Mouse (Mus musculus) CH12.LX (cell line): ENCODE results near the gene Adamtsl1. TPM values are rescaled to one million over a fixed set of nuclear protein-coding genes. Genes with fewer than 3 reads are reported as not detected.

ENCODE experiments used
- DNase-seq: peaks from one replicate; pipeline ENCODE4 v3.0.0-alpha.2; 2013; ENCODE audit errors: extremely low read depth
- H3K27ac ChIP-seq: 2 replicates; pipeline ENCODE4 v1.5.1; 2012; ENCODE audit warnings: low read depth, mild to moderate bottlenecking, control low read depth, moderate library complexity; ENCODE audit not compliant: insufficient read depth
- H3K27me3 ChIP-seq: replicated peaks from 2 replicates; pipeline ENCODE3; 2012; ENCODE audit warnings: inconsistent platforms
- H3K36me3 ChIP-seq, 2 experiments: replicated peaks in 1 of 2; 2 replicates each; pipeline versions ENCODE3 to v1.6.1; 2012; ENCODE audit warnings: inconsistent platforms in 1 of 2, low read length in 1 of 2, mild to moderate bottlenecking in 1 of 2, mixed read lengths in 1 of 2, moderate library complexity in 1 of 2; ENCODE audit not compliant: control insufficient read depth in 1 of 2, insufficient read depth in 1 of 2
- H3K4me1 ChIP-seq, 2 experiments: 2 replicates each; pipeline ENCODE4 v1.6.1; 2012; ENCODE audit warnings: inconsistent platforms in 1 of 2, moderate library complexity in 1 of 2; ENCODE audit not compliant: insufficient read depth in 2 of 2, control insufficient read depth in 1 of 2
- H3K4me2 ChIP-seq: 2 replicates; pipeline ENCODE4 v1.6.1; 2012; ENCODE audit warnings: low read depth, mild to moderate bottlenecking, control low read depth; ENCODE audit not compliant: poor library complexity, insufficient read depth, severe bottlenecking
- H3K4me3 ChIP-seq, 3 experiments: fragments of 150-350 bp in 1 of 3; sonication (generic) in 1 of 3; replicated peaks in 1 of 3; 2 replicates each; pipeline versions ENCODE3 to v1.5.1; 2011 to 2012; ENCODE audit warnings: low read depth in 2 of 3, low read length in 2 of 3, mild to moderate bottlenecking in 2 of 3, moderate library complexity in 2 of 3, control low read depth in 1 of 3, improper control_type of control experiment in 1 of 3, inconsistent platforms in 1 of 3, mixed read lengths in 1 of 3; ENCODE audit not compliant: poor library complexity in 1 of 3
- H3K79me2 ChIP-seq: replicated peaks from 2 replicates; pipeline ENCODE4 v1.6.1; 2012; ENCODE audit warnings: mild to moderate bottlenecking, moderate library complexity; ENCODE audit not compliant: control insufficient read depth, poor library complexity, insufficient read depth, severe bottlenecking; ENCODE audit errors: extremely low read depth
- H3K9ac ChIP-seq: 2 replicates; pipeline ENCODE4 v1.6.1; 2012; ENCODE audit warnings: low read depth, mild to moderate bottlenecking, control low read depth, moderate library complexity; ENCODE audit not compliant: insufficient read depth
- H3K9me3 ChIP-seq: replicated peaks from 2 replicates; pipeline ENCODE3; 2012; ENCODE audit warnings: low read length, inconsistent platforms, mixed read lengths
- CHD2 ChIP-seq: IDR thresholded peaks from 2 replicates; pipeline ENCODE4 v1.6.1; 2011; ENCODE audit warnings: low read length, improper control_type of control experiment
- E2F4 ChIP-seq: IDR thresholded peaks from 2 replicates; pipeline ENCODE4 v1.6.1; 2011; ENCODE audit warnings: low read depth, low read length, improper control_type of control experiment; ENCODE audit not compliant: insufficient replicate concordance
- ELF1 ChIP-seq: IDR thresholded peaks from 2 replicates; pipeline ENCODE4 v1.6.1; 2014; ENCODE audit warnings: low read depth, mild to moderate bottlenecking, inconsistent platforms, low read length, improper control_type of control experiment
- EP300 ChIP-seq: IDR thresholded peaks from 2 replicates; pipeline ENCODE4 v1.6.1; 2011; ENCODE audit warnings: low read length, improper control_type of control experiment
- ETS1 ChIP-seq: conservative IDR thresholded peaks from 2 replicates; pipeline ENCODE4 v1.6.1; 2012; ENCODE audit warnings: low read depth, mild to moderate bottlenecking, inconsistent platforms, low read length, improper control_type of control experiment, moderate library complexity
- GABPA ChIP-seq: IDR thresholded peaks from 2 replicates; pipeline ENCODE4 v1.6.1; 2012; ENCODE audit warnings: low read depth, low read length, improper control_type of control experiment, inconsistent platforms; ENCODE audit not compliant: insufficient replicate concordance
- HCFC1 ChIP-seq: IDR thresholded peaks from 2 replicates; pipeline ENCODE4 v1.6.1; 2012; ENCODE audit warnings: low read depth, mild to moderate bottlenecking, inconsistent platforms, low read length, improper control_type of control experiment
- IRF4 ChIP-seq: IDR thresholded peaks from 2 replicates; pipeline ENCODE4 v1.6.1; 2014; ENCODE audit warnings: low read depth, mild to moderate bottlenecking, inconsistent platforms, low read length, improper control_type of control experiment
- JUND ChIP-seq: conservative IDR thresholded peaks from 2 replicates; pipeline ENCODE4 v1.6.1; 2011; ENCODE audit warnings: low read depth, low read length, improper control_type of control experiment
- KAT2A ChIP-seq: IDR thresholded peaks from 2 replicates; pipeline ENCODE4 v1.6.1; 2012; ENCODE audit warnings: low read length, improper control_type of control experiment, inconsistent platforms; ENCODE audit not compliant: insufficient replicate concordance
- MAFK ChIP-seq: IDR thresholded peaks from 2 replicates; pipeline ENCODE4 v1.6.1; 2011; ENCODE audit warnings: low read length, improper control_type of control experiment; ENCODE audit not compliant: insufficient replicate concordance
- MAX ChIP-seq: IDR thresholded peaks from 2 replicates; pipeline ENCODE4 v1.6.1; 2011; ENCODE audit warnings: low read length, improper control_type of control experiment
- MEF2A ChIP-seq: IDR thresholded peaks from 2 replicates; pipeline ENCODE4 v1.6.1; 2014; ENCODE audit warnings: low read depth, mild to moderate bottlenecking, inconsistent platforms, low read length, improper control_type of control experiment, borderline replicate concordance
- MXI1 ChIP-seq: IDR thresholded peaks from 2 replicates; pipeline ENCODE4 v1.6.1; 2011; ENCODE audit warnings: mild to moderate bottlenecking, low read depth, low read length, improper control_type of control experiment
- NELFE ChIP-seq: IDR thresholded peaks from 2 replicates; pipeline ENCODE4 v1.6.1; 2011; ENCODE audit warnings: low read depth, low read length, improper control_type of control experiment
- NRF1 ChIP-seq: IDR thresholded peaks from 2 replicates; pipeline ENCODE4 v1.6.1; 2014; ENCODE audit warnings: low read depth, mild to moderate bottlenecking, inconsistent platforms, low read length, improper control_type of control experiment, moderate library complexity
- PAX5 ChIP-seq: IDR thresholded peaks from 2 replicates; pipeline ENCODE4 v1.6.1; 2012; ENCODE audit warnings: low read length, inconsistent platforms, mixed read lengths
- POLR2A ChIP-seq: IDR thresholded peaks from 2 replicates; pipeline ENCODE4 v1.6.1; 2011; ENCODE audit warnings: low read depth, mild to moderate bottlenecking, improper control_type of control experiment, low read length
- RAD21 ChIP-seq: IDR thresholded peaks from 2 replicates; pipeline ENCODE4 v1.6.1; 2011; ENCODE audit warnings: low read depth, mild to moderate bottlenecking, low read length, improper control_type of control experiment, moderate library complexity
- SIN3A ChIP-seq: IDR thresholded peaks from 2 replicates; pipeline ENCODE4 v1.6.1; 2012; ENCODE audit warnings: low read length, improper control_type of control experiment, inconsistent platforms
- TCF12 ChIP-seq: IDR thresholded peaks from 2 replicates; pipeline ENCODE4 v1.6.1; 2014; ENCODE audit warnings: low read depth, mild to moderate bottlenecking, inconsistent platforms, low read length, improper control_type of control experiment
- USF1 ChIP-seq: IDR thresholded peaks from 2 replicates; pipeline ENCODE4 v1.6.1; 2014; ENCODE audit warnings: low read depth, mild to moderate bottlenecking, inconsistent platforms, low read length, improper control_type of control experiment
- USF2 ChIP-seq: conservative IDR thresholded peaks from 2 replicates; pipeline ENCODE4 v1.6.1; 2011; ENCODE audit warnings: low read depth, low read length, improper control_type of control experiment
- ZC3H11A ChIP-seq: IDR thresholded peaks from 2 replicates; pipeline ENCODE4 v1.6.1; 2012; ENCODE audit warnings: low read depth, mild to moderate bottlenecking, inconsistent platforms, low read length, improper control_type of control experiment
- ZKSCAN1 ChIP-seq: IDR thresholded peaks from 2 replicates; pipeline ENCODE4 v1.6.1; 2012; ENCODE audit warnings: low read depth, inconsistent platforms, low read length, improper control_type of control experiment, borderline replicate concordance
- ZMIZ1 ChIP-seq: IDR thresholded peaks from 2 replicates; pipeline ENCODE4 v1.6.1; 2012; ENCODE audit warnings: low read depth, mild to moderate bottlenecking, inconsistent platforms, low read length, improper control_type of control experiment
- dilution Hi-C: fragments of 300-500 bp; cut with MboI; formaldehyde crosslinking; loops from 2 replicates; pipeline ENCODE4 v1.14.3; 2020; ENCODE audit warnings: low sequenced_read_pairs; ENCODE audit not compliant: extremely low pct_unique_long_range_greater_than_20kb, extremely low pct_ligation_motif_present
- in situ Hi-C: fragments of 300-500 bp; cut with MboI; formaldehyde crosslinking; loops from 3 replicates; pipeline ENCODE4 v1.14.3; 2019; ENCODE audit warnings: low sequenced_read_pairs, low pct_ligation_motif_present, low pct_unique_long_range_greater_than_20kb, mixed read lengths
- polyA plus RNA-seq: library from polyadenylated mRNA; unstranded; fragments of >175 nt; gene quantifications from 2 replicates; pipeline ENCODE4 v1.2.1, GENCODE M21; 2012; ENCODE audit warnings: low read depth; ENCODE audit not compliant: insufficient read length
- total RNA-seq, 2 experiments: library from RNA; depleted of rRNA; stranded (reverse); fragments of 300-350 nt in 1 of 2; fragments of >200 nt in 1 of 2; gene quantifications; 2 replicates each; pipeline ENCODE4 v1.2.3; 2012 to 2014

Adamtsl1 gene
- total and polyA plus RNA-seq, 3 experiments, result not detected

DNA sequence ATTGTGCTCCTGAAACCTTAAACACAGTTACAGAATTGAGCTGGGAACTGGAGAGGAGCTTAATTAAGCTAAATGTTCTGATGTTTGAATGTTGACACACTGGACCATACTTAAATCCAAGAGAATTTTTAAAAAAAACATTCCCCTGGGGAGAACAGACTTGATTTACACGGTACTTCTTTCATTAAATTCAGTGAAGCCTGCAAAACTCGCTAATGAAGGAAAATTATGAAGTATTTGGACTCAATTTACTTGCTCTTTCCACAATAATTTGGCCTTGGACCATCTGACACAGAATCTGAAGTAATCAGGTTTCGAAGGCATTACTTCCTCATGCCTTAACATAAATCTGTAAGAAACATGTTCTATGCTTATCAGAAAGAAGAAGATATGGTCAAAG, 99.4 kb downstream of the Adamtsl1 start:
- no peak for DNase-seq
- Histone ChIP-seq H3K9me3 (peaks cover 43% of the 10 kb centered on the region), H3K27ac (no peak overlapping the region), H3K36me3 (no peaks in the 10 kb centered on the region), H3K4me3 (no peak overlapping the region), H3K9ac (no peak overlapping the region), H3K4me1 (no peaks in the 10 kb centered on the region), H3K4me2 (no peak overlapping the region), H3K27me3 (no peaks in the 10 kb centered on the region), H3K79me2 (no peaks in the 10 kb centered on the region)
- in situ Hi-C loops (no loop called here), dilution Hi-C loops (no loop called here)
- TF ChIP-seq CHD2, result no peak
- no peak for TF ChIP-seq EP300
- no peak for TF ChIP-seq POLR2A
- TF ChIP-seq ETS1, result no peak
- no peak for TF ChIP-seq IRF4
- no peak for TF ChIP-seq SIN3A
- no peak for TF ChIP-seq NRF1
- no peak for TF ChIP-seq KAT2A
- no peak for TF ChIP-seq RAD21
- TF ChIP-seq MAFK, result no peak
- no peak for TF ChIP-seq MXI1
- TF ChIP-seq TCF12, result no peak
- TF ChIP-seq ZMIZ1, result no peak
- no peak for TF ChIP-seq ZC3H11A
- no peak for TF ChIP-seq USF1
- TF ChIP-seq MEF2A, result no peak

DNA sequence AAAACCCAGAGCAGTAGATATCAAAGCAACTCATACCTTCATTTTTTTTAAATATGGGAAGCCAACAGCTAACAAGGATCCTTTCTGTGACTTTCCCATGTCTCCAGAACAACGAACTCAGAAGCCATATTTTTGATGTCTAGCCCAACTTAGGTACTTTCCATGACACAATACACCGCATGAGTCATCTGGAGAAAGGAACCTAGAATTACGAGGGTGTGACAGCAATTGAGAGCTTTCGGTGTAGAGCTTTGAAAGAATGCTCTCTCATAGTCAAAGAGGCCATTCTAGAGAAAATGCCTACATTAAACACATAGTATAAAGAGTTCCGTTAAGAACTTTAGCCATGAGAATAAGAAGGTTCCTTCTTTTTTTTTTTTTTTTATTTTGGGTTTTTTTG, 104.8 kb downstream of the Adamtsl1 start:
- H3K27me3 ChIP-seq, result no peaks in the 10 kb centered on the region
- H3K79me2 ChIP-seq, result no peaks in the 10 kb centered on the region
- no peaks in the 10 kb centered on the region for H3K4me1 ChIP-seq
- H3K4me2 ChIP-seq, result no peak overlapping the region
- DNase-seq, result no peak
- no peak overlapping the region for H3K4me3 ChIP-seq
- H3K9me3 ChIP-seq, result peaks cover 55% of the 10 kb centered on the region
- in situ Hi-C loops, result no loop called here
- no peak overlapping the region for H3K27ac ChIP-seq
- no peaks in the 10 kb centered on the region for H3K36me3 ChIP-seq
- dilution Hi-C loops, result no loop called here
- no peak for TF ChIP-seq NELFE
- no peak for TF ChIP-seq ETS1
- TF ChIP-seq MAX, result no peak
- TF ChIP-seq ZC3H11A, result no peak
- no peak for TF ChIP-seq POLR2A
- TF ChIP-seq KAT2A, result no peak
- TF ChIP-seq MXI1, result no peak
- no peak for TF ChIP-seq ZKSCAN1
- TF ChIP-seq PAX5, result no peak
- TF ChIP-seq ELF1, result no peak
- TF ChIP-seq CHD2, result no peak
- TF ChIP-seq JUND, result no peak
- no peak for TF ChIP-seq SIN3A
- TF ChIP-seq EP300, result no peak
- TF ChIP-seq E2F4, result no peak
- no peak for TF ChIP-seq HCFC1
- no peak for TF ChIP-seq GABPA
- TF ChIP-seq USF2, result no peak
- no peak overlapping the region for H3K9ac ChIP-seq
